Mouse (Mus musculus) liver, embryonic 14.5 days (tissue): ENCODE data around the gene Ssr1. TPM values are rescaled to one million over a fixed set of nuclear protein-coding genes. Genes with fewer than 3 reads are reported as not detected.

Source experiments
- ATAC-seq: fragments of 200-750 bp; cut with Nextera tagmentation; 2 replicates; pipeline ENCODE4 v1.8.0; 2017; ENCODE audit warnings: moderate number of reproducible peaks, mild to moderate bottlenecking, moderate library complexity; ENCODE audit not compliant: insufficient read depth
- DNase-seq, 3 experiments: peaks; one replicate each; pipeline ENCODE4 v3.0.0-alpha.2; 2012 to 2013; ENCODE audit warnings: low read depth in 3 of 3, low spot score in 3 of 3
- H3K27ac ChIP-seq: fragments of 300-500 bp; sonication (generic); 2 replicates; pipeline ENCODE4 v1.5.1; 2014; ENCODE audit warnings: moderate library complexity, mild to moderate bottlenecking, control low read depth, inconsistent platforms
- H3K27me3 ChIP-seq: fragments of 300-500 bp; sonication (generic); 2 replicates; pipeline ENCODE4 v1.6.1; 2014; ENCODE audit warnings: mild to moderate bottlenecking, low read length, moderate library complexity; ENCODE audit not compliant: control insufficient read depth, insufficient read depth
- H3K36me3 ChIP-seq: fragments of 300-500 bp; sonication (generic); replicated peaks from 2 replicates; pipeline ENCODE4 v1.6.1; 2014; ENCODE audit warnings: low read depth; ENCODE audit not compliant: control insufficient read depth, insufficient read depth
- H3K4me1 ChIP-seq, 2 experiments: fragments of 200-500 bp in 1 of 2; fragments of 300-500 bp in 1 of 2; sonication (generic) in 1 of 2; replicated peaks; 2 replicates each; pipeline ENCODE4 v1.6.1; 2012 to 2014; ENCODE audit warnings: antibody characterized with exemption in 1 of 2, inconsistent platforms in 1 of 2, low read length in 1 of 2; ENCODE audit not compliant: control insufficient read depth in 2 of 2, insufficient read depth in 2 of 2
- H3K4me2 ChIP-seq: fragments of 300-500 bp; sonication (generic); 2 replicates; pipeline ENCODE4 v1.6.1; 2014; ENCODE audit warnings: low read depth, mild to moderate bottlenecking, control low read depth, moderate library complexity
- H3K4me3 ChIP-seq, 2 experiments: fragments of 200-500 bp in 1 of 2; fragments of 300-500 bp in 1 of 2; sonication (generic) in 1 of 2; 2 replicates each; pipeline ENCODE4 v1.5.1; 2012 to 2014; ENCODE audit warnings: low read depth in 2 of 2, low read length in 2 of 2, mild to moderate bottlenecking in 2 of 2, control low read depth in 1 of 2, inconsistent platforms in 1 of 2, moderate library complexity in 1 of 2; ENCODE audit not compliant: insufficient read depth in 1 of 2
- H3K9ac ChIP-seq: fragments of 300-500 bp; sonication (generic); replicated peaks from 2 replicates; pipeline ENCODE4 v1.6.1; 2014; ENCODE audit warnings: mild to moderate bottlenecking, control low read depth, moderate library complexity
- H3K9me3 ChIP-seq: fragments of 300-500 bp; sonication (generic); 2 replicates; pipeline ENCODE4 v1.6.1; 2016; ENCODE audit warnings: low read length, mixed read lengths; ENCODE audit not compliant: control insufficient read depth
- CTCF ChIP-seq: IDR thresholded peaks from 2 replicates; pipeline ENCODE4 v1.5.1; 2016; ENCODE audit warnings: antibody characterized with exemption, low read depth, control low read depth
- EP300 ChIP-seq: IDR thresholded peaks from 2 replicates; pipeline ENCODE4 v1.6.1; 2016; ENCODE audit warnings: antibody characterized with exemption, low read depth
- WGBS: fragments of 180-500 bp; shearing (Covaris S2); extraction: QIAGEN DNeasy Blood & Tissue Kit; methylation state at CpG from one replicate; pipeline ENCODE4 v1.1.7; 2014; ENCODE audit not compliant: insufficient replicate concordance; 5-methylcytosine and 5-hydroxymethylcytosine counted together
- polyA plus RNA-seq, 2 experiments: library from polyadenylated mRNA; depleted of rRNA in 1 of 2; stranded (reverse) in 1 of 2; unstranded in 1 of 2; fragments of >200 nt; fragmentation: Nextera tagmentation in 1 of 2; extraction: Ambion mirVana in 1 of 2; gene quantifications; 2 replicates each; pipeline versions ENCODE4 v1.2.1 to v1.2.3; 2012 to 2014

The Ssr1 gene
- polyA plus RNA-seq, 2 experiments = 17.0 to 74.3 TPM

GRCm38 (mm10) chr13:37930621-37931020, 63.4 kb downstream of the Ssr1 start:
- Histone ChIP-seq H3K4me3 (no peak overlapping the region), H3K36me3 (peaks cover 40% of the 10 kb centered on the region), H3K4me1 (no peaks in the 10 kb centered on the region), H3K4me2 (no peak overlapping the region), H3K9ac (no peak overlapping the region), H3K9me3 (no peaks in the 10 kb centered on the region), H3K27ac (no peak overlapping the region), H3K27me3 (no peaks in the 10 kb centered on the region)
- ATAC-seq (no peak), DNase-seq (no peak)
- TF ChIP-seq CTCF (no peak), EP300 (no peak)
- 92% methylated on average over 23 of the region's 23 CpGs for WGBS

- no peaks in the 10 kb centered on the region for H3K9me3 ChIP-seq
- H3K9ac ChIP-seq = no peak overlapping the region
- DNase-seq (no peak), ATAC-seq (no peak)
- 86% methylated on average over 13 of the region's 13 CpGs for WGBS
- no peak overlapping the region for H3K4me2 ChIP-seq
- H3K27me3 ChIP-seq = no peaks in the 10 kb centered on the region
- no peaks in the 10 kb centered on the region for H3K4me1 ChIP-seq
- no peak for TF ChIP-seq CTCF
- H3K4me3 ChIP-seq = no peak overlapping the region
- H3K27ac ChIP-seq = no peak overlapping the region
- H3K36me3 ChIP-seq = peaks cover 39% of the 10 kb centered on the region
These were observed 63.9 kb downstream of the Ssr1 start for GRCm38 (mm10) chr13:37930091-37930490.

GRCm38 (mm10) chr13:37929532-37929931, 64.5 kb downstream of the Ssr1 start:
- WGBS = 90% methylated on average over 17 of the region's 17 CpGs
- ATAC-seq = no peak
- peaks cover 35% of the 10 kb centered on the region for H3K36me3 ChIP-seq
- DNase-seq = no peak
- no peak overlapping the region for H3K9ac ChIP-seq
- H3K4me1 ChIP-seq = no peaks in the 10 kb centered on the region
- no peak for TF ChIP-seq CTCF
- no peak for TF ChIP-seq EP300
- H3K27me3 ChIP-seq = no peaks in the 10 kb centered on the region
- H3K27ac ChIP-seq = no peak overlapping the region
- H3K9me3 ChIP-seq = no peaks in the 10 kb centered on the region
- H3K4me2 ChIP-seq = no peak overlapping the region
- no peak overlapping the region for H3K4me3 ChIP-seq

- H3K9me3 ChIP-seq = no peaks in the 10 kb centered on the region
- H3K27me3 ChIP-seq = no peaks in the 10 kb centered on the region
- no peak overlapping the region for H3K27ac ChIP-seq
- peaks cover 20% of the 10 kb centered on the region for H3K36me3 ChIP-seq
- H3K4me2 ChIP-seq = no peak overlapping the region
- no peak overlapping the region for H3K9ac ChIP-seq
- no peaks in the 10 kb centered on the region for H3K4me1 ChIP-seq
- WGBS = 70% methylated on average over 3 of the region's 3 CpGs
- TF ChIP-seq EP300 = no peak
- no peak for TF ChIP-seq CTCF
- ATAC-seq (no peak), DNase-seq (no peak)
- no peak overlapping the region for H3K4me3 ChIP-seq
These were observed 67.6 kb downstream of the Ssr1 start for GRCm38 (mm10) chr13:37926394-37926793.

GRCm38 (mm10) chr13:37924461-37924948, 69.5 kb downstream of the Ssr1 start:
- no peaks in the 10 kb centered on the region for H3K4me1 ChIP-seq
- H3K36me3 ChIP-seq = peaks cover 13% of the 10 kb centered on the region
- TF ChIP-seq EP300 (no peak), CTCF (no peak)
- DNase-seq (no peak), ATAC-seq (no peak)
- WGBS = 68% methylated on average over 4 of the region's 4 CpGs
- H3K9ac ChIP-seq = no peak overlapping the region
- no peak overlapping the region for H3K4me2 ChIP-seq
- H3K9me3 ChIP-seq = no peaks in the 10 kb centered on the region
- H3K27ac ChIP-seq = no peak overlapping the region
- no peak overlapping the region for H3K4me3 ChIP-seq
- H3K27me3 ChIP-seq = no peaks in the 10 kb centered on the region
